Mouse (Mus musculus) midbrain, embryonic 14.5 days (tissue): ENCODE measurements at regions not wholly inside any gene's neighbourhood (a gene's known extent, or its start where the extent isn't known, plus 50 kb on each side); places are given as distances from the start of the nearest gene placed in this dataset.

Source experiments
- ATAC-seq: fragments of 200-750 bp; cut with Nextera tagmentation; 2 replicates; pipeline ENCODE4 v1.8.0; 2017; ENCODE audit warnings: moderate number of reproducible peaks, moderate library complexity; ENCODE audit not compliant: low FRiP score, low TSS enrichment
- DNase-seq: peaks from one replicate; pipeline ENCODE4 v3.0.0-alpha.2; 2015
- H3K27ac ChIP-seq: fragments of 300-500 bp; sonication (generic); replicated peaks from 2 replicates; pipeline ENCODE4 v1.5.1; 2014; ENCODE audit warnings: mild to moderate bottlenecking, low read depth, low read length, moderate library complexity
- H3K27me3 ChIP-seq: fragments of 300-500 bp; sonication (generic); 2 replicates; pipeline ENCODE4 v1.6.1; 2014; ENCODE audit warnings: low read length, control low read depth, mixed read lengths; ENCODE audit not compliant: control insufficient read depth, insufficient read depth
- H3K36me3 ChIP-seq: fragments of 300-500 bp; sonication (generic); 2 replicates; pipeline ENCODE4 v1.6.1; 2014; ENCODE audit warnings: low read length, control low read depth; ENCODE audit not compliant: control insufficient read depth, insufficient read depth
- H3K4me1 ChIP-seq: fragments of 300-500 bp; sonication (generic); 2 replicates; pipeline ENCODE4 v1.6.1; 2014; ENCODE audit warnings: mild to moderate bottlenecking, antibody characterized with exemption, low read length, control low read depth; ENCODE audit not compliant: control insufficient read depth, insufficient read depth
- H3K4me2 ChIP-seq: fragments of 300-500 bp; sonication (generic); 2 replicates; pipeline ENCODE4 v1.6.1; 2014; ENCODE audit warnings: mild to moderate bottlenecking, low read length, moderate library complexity
- H3K4me3 ChIP-seq: fragments of 300-500 bp; sonication (generic); replicated peaks from 2 replicates; pipeline ENCODE4 v1.5.1; 2014; ENCODE audit warnings: low read depth, low read length
- H3K9ac ChIP-seq: fragments of 300-500 bp; sonication (generic); replicated peaks from 2 replicates; pipeline ENCODE4 v1.6.1; 2014; ENCODE audit warnings: mild to moderate bottlenecking, low read length, moderate library complexity
- H3K9me3 ChIP-seq: fragments of 300-500 bp; sonication (generic); 2 replicates; pipeline ENCODE4 v1.6.1; 2016; ENCODE audit warnings: low read length, control low read depth, mixed read lengths; ENCODE audit not compliant: control insufficient read depth
- WGBS: fragments of 180-500 bp; shearing (Covaris S2); extraction: QIAGEN DNeasy Blood & Tissue Kit; methylation state at CpG from one replicate; pipeline ENCODE4 v1.1.7; 2014; 5-methylcytosine and 5-hydroxymethylcytosine counted together

- no peak for ATAC-seq
- Histone ChIP-seq H3K4me1 (no peaks in the 10 kb centered on the region), H3K4me3 (no peak overlapping the region), H3K36me3 (no peaks in the 10 kb centered on the region), H3K4me2 (no peak overlapping the region), H3K9me3 (no peaks in the 10 kb centered on the region), H3K27me3 (no peaks in the 10 kb centered on the region), H3K27ac (no peak overlapping the region), H3K9ac (no peak overlapping the region)
- 65% methylated on average over 2 of the region's 2 CpGs for WGBS
- no peak for DNase-seq
Measured at GRCm38 (mm10) chr2:171615462-171615861, 427.8 kb downstream of the Cbln4 start.

- H3K9ac ChIP-seq = no peak overlapping the region
- no peak overlapping the region for H3K4me2 ChIP-seq
- no peaks in the 10 kb centered on the region for H3K36me3 ChIP-seq
- 89% methylated on average over 5 of the region's 5 CpGs for WGBS
- no peak overlapping the region for H3K27ac ChIP-seq
- DNase-seq = no peak
- no peaks in the 10 kb centered on the region for H3K4me1 ChIP-seq
- ATAC-seq = no peak
- H3K4me3 ChIP-seq = no peak overlapping the region
- no peaks in the 10 kb centered on the region for H3K9me3 ChIP-seq
- H3K27me3 ChIP-seq = no peaks in the 10 kb centered on the region
Measured at GRCm38 (mm10) chr2:171605064-171605463, 438.2 kb downstream of the Cbln4 start.

GRCm38 (mm10) chr2:171595240-171595639 lies 448.0 kb downstream of the Cbln4 start:
- no peaks in the 10 kb centered on the region for H3K27me3 ChIP-seq
- no peak overlapping the region for H3K9ac ChIP-seq
- H3K4me1 ChIP-seq = peaks cover 9% of the 10 kb centered on the region
- DNase-seq = no peak
- no peak overlapping the region for H3K4me3 ChIP-seq
- 84% methylated on average over 5 of the region's 5 CpGs for WGBS
- no peaks in the 10 kb centered on the region for H3K36me3 ChIP-seq
- no peaks in the 10 kb centered on the region for H3K9me3 ChIP-seq
- H3K4me2 ChIP-seq = no peak overlapping the region
- no peak overlapping the region for H3K27ac ChIP-seq
- ATAC-seq = no peak

- Histone ChIP-seq H3K9ac (no peak overlapping the region), H3K4me1 (peaks cover 9% of the 10 kb centered on the region), H3K4me3 (no peak overlapping the region), H3K27ac (0 out of 2 replicates have a peak overlapping the region, but pooled peaks have one; percentile 41), H3K27me3 (no peaks in the 10 kb centered on the region), H3K36me3 (no peaks in the 10 kb centered on the region), H3K4me2 (no peak overlapping the region), H3K9me3 (no peaks in the 10 kb centered on the region)
- WGBS = 13% methylated on average over 3 of the region's 3 CpGs
- ATAC-seq = no peak
- DNase-seq = peak; percentile 40
Measured at GRCm38 (mm10) chr2:171593884-171594283, 449.4 kb downstream of the Cbln4 start.

- H3K9ac ChIP-seq = no peak overlapping the region
- H3K36me3 ChIP-seq = no peaks in the 10 kb centered on the region
- 76% methylated on average over 6 of the region's 6 CpGs for WGBS
- DNase-seq (no peak), ATAC-seq (no peak)
- H3K4me2 ChIP-seq = no peak overlapping the region
- no peak overlapping the region for H3K27ac ChIP-seq
- peaks cover 22% of the 10 kb centered on the region for H3K4me1 ChIP-seq
- H3K27me3 ChIP-seq = no peaks in the 10 kb centered on the region
- no peak overlapping the region for H3K4me3 ChIP-seq
- no peaks in the 10 kb centered on the region for H3K9me3 ChIP-seq
Measured at GRCm38 (mm10) chr2:171592315-171592714, 451.0 kb downstream of the Cbln4 start.

- Histone ChIP-seq H3K9ac (no peak overlapping the region), H3K4me1 (peaks cover 15% of the 10 kb centered on the region), H3K27me3 (no peaks in the 10 kb centered on the region), H3K27ac (peak overlapping the region; percentile 69), H3K36me3 (no peaks in the 10 kb centered on the region), H3K4me3 (no peak overlapping the region), H3K4me2 (peak overlapping the region; percentile 40), H3K9me3 (no peaks in the 10 kb centered on the region)
- DNase-seq (peak; percentile 57), ATAC-seq (peak; percentile 62; the same call in 1 of the 2 replicates)
- WGBS = 9% methylated on average over 4 of the region's 4 CpGs
Measured at GRCm38 (mm10) chr2:171588158-171588557, 455.1 kb downstream of the Cbln4 start.

DNA sequence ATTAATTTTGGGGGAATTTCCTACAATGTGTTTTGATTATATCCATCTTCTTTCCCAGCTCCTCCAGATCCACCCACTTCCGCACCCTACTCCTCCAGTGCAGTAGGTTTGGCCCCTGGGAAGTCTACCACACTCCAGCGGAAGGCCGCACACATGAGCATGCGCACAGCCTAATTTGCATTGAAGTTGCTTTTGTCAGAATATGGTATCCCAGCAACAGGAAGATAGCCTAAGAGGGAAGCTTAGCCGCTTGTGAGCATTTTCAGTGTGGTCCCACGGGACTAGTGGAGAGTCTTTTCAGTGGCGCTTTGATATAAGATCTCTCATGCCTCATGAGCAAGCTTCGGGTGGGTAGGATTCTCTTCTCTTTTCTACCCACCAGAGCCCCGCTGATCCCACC lies 455.6 kb downstream of the Cbln4 start:
- peak; percentile 67 for ATAC-seq
- Histone ChIP-seq H3K27me3 (no peaks in the 10 kb centered on the region), H3K9me3 (no peaks in the 10 kb centered on the region), H3K9ac (no peak overlapping the region), H3K4me2 (peak overlapping the region; percentile 40), H3K4me3 (no peak overlapping the region), H3K4me1 (peaks cover 15% of the 10 kb centered on the region), H3K36me3 (no peaks in the 10 kb centered on the region), H3K27ac (peak overlapping the region; percentile 69; the same call in 1 of the 2 replicates)
- DNase-seq = peak; percentile 89
- WGBS = 8% methylated on average over 9 of the region's 9 CpGs

DNA sequence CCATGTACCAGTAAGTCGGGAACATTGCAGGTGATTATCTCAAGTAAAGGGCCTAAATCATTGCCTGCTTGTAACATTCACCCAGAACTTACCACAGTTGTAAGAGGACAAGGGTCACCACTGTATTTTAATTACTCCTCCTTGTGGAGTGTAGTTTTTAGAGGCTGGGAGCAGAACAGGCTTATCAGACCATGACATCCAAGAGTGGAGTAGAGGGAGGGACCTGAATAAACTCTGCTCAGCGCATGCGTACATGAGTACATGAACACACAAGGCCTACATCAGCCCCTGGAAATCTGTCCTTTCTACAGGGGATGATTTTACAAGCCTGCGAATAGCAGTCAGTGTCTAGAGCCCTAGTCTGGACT lies 456.4 kb downstream of the Cbln4 start:
- ATAC-seq (no peak), DNase-seq (no peak)
- H3K9me3 ChIP-seq = no peaks in the 10 kb centered on the region
- H3K4me3 ChIP-seq = no peak overlapping the region
- no peak overlapping the region for H3K27ac ChIP-seq
- no peaks in the 10 kb centered on the region for H3K27me3 ChIP-seq
- H3K9ac ChIP-seq = no peak overlapping the region
- 95% methylated on average over 4 of the region's 4 CpGs for WGBS
- no peaks in the 10 kb centered on the region for H3K36me3 ChIP-seq
- peaks cover 15% of the 10 kb centered on the region for H3K4me1 ChIP-seq
- H3K4me2 ChIP-seq = no peak overlapping the region

GRCm38 (mm10) chr2:171586217-171586852 lies 456.9 kb downstream of the Cbln4 start:
- H3K36me3 ChIP-seq = no peaks in the 10 kb centered on the region
- no peak overlapping the region for H3K4me3 ChIP-seq
- no peak overlapping the region for H3K9ac ChIP-seq
- H3K27ac ChIP-seq = no peak overlapping the region
- no peaks in the 10 kb centered on the region for H3K27me3 ChIP-seq
- 96% methylated on average over 6 of the region's 6 CpGs for WGBS
- H3K9me3 ChIP-seq = no peaks in the 10 kb centered on the region
- H3K4me2 ChIP-seq = no peak overlapping the region
- peaks cover 15% of the 10 kb centered on the region for H3K4me1 ChIP-seq
- DNase-seq (no peak), ATAC-seq (no peak)
